Mouse (Mus musculus) left cerebral cortex, adult 9 months (tissue): Measurements from ENCODE around the gene Zc3h12d.
A peak's percentile ranks its signal among the peaks of the same experiment; 100 is the strongest.

Experiments used
- DNase-seq, 2 experiments: peaks; one replicate each; pipeline ENCODE4 v3.0.0; 2022; ENCODE audit warnings: low spot score in 2 of 2

Zc3h12d gene

DNA sequence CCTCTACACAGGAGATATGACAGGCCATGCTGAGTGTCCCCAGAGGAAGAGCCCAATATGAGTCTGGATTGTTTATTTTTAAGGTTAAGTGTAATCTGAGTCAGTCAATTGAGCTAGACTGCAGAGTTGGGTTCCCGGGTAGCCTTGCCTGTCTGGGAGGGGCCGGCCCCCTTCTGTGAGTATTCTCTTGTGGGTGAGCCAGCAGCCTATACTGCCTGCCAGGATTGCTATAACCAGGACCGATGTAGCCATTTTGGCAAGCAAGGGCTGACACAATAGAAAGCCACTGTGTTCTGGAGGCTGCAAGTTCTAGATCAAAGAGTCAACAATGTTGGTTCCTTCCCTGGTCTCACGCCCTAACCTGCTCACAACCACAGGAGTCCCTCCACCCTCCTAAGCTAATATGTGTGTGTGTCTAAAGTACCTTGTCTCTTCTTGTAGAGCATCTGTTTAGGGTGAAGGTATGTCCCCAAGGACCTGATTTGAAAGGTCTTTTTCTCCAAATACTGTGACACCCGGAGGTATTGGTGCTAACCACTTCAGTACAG is 6.7 kb downstream of the Zc3h12d start:
- no peak for DNase-seq

DNA sequence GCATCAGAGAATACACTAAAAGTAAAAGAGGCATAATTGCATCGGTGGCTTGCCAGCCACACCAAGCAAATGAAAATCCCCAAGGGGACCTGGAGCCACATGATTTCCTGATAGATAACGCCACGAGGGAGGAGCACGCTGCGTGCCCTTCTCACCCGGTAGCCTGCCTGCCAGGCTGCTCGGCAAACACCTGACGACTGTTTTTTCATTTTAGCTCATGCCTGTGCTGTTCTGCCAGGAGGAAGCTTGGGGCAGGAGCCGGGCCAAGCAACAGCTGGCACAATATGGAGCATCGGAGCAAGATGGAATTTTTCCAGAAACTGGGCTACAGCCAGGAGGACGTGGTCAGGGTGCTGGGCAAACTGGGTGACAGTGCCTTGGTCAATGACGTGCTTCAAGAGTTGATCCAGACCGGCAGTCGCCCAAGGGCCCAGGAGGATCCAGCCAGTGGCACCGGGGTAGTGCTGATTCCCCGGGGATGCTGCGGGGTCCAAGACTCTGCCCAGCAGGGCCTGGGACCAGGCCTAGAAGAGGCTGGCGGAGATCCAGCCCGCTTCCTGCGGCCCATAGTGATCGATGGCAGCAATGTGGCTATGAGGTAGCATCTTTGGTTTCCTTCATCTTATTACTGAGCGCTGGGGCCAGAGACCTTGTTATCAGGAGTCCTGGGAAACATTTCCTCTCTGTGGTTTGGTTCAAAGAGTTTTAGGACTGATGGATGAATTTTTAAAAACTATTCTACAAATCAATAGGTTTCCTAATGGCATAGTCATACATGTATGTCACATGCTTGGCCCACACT is 7.5 kb downstream of the Zc3h12d start:
- DNase-seq, result no peak

DNA sequence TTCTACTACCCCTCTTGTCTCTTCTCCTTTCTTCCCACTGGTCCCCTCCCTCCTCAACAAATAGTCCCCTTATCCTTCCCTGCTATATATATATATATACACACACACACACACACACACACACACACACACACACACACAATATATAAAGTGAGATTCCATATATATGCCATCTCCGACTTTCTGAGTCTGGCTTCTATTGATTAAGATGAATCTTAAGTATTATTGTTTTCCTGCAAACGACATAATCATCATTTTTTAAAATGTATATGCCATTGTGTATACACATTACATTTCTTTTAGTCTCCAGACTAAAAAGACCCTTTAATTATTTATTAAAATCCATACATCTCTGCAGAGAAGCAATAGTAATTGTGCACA is 8.1 kb downstream of the Zc3h12d start:
- DNase-seq, result no peak

- DNase-seq, result no peak
Observed at GRCm38 (mm10) chr10:7840785-7841184, 8.5 kb downstream of the Zc3h12d start.

GRCm38 (mm10) chr10:7841571-7842080 is 9.4 kb downstream of the Zc3h12d start:
- peak; percentile 3 to 32 for DNase-seq

- DNase-seq, result no peak
Observed at GRCm38 (mm10) chr10:7843181-7843580, 10.9 kb downstream of the Zc3h12d start.

GRCm38 (mm10) chr10:7844161-7844560 is 11.9 kb downstream of the Zc3h12d start:
- no peak for DNase-seq

DNA sequence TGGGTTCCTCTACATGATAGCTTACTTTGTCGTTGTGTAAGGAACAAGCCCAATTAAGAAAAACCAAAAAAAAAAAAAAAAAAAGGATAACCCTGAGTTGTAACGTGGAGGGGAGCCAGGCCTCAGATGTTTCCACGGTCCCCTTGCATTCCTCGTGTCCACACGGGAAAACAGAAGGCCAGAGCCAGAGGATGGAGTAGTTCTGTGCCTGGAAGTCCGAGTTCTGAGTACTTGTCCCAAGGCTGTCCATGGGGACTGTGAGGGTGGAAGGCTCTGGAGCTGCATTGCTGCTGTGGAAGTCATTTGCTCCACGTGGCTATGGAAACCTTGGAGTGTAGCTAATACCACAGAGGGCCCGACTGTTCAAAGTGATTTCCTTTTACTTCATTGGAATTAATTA is 12.9 kb downstream of the Zc3h12d start:
- DNase-seq, result no peak

- no peak for DNase-seq
Observed at GRCm38 (mm10) chr10:7845991-7846390, 13.7 kb downstream of the Zc3h12d start.

- DNase-seq, result no peak
Observed at GRCm38 (mm10) chr10:7847166-7847605, 14.9 kb downstream of the Zc3h12d start.

GRCm38 (mm10) chr10:7851891-7852290 is 19.6 kb downstream of the Zc3h12d start:
- DNase-seq, result no peak

GRCm38 (mm10) chr10:7860494-7860893 is 28.2 kb downstream of the Zc3h12d start:
- no peak for DNase-seq

- no peak for DNase-seq
Observed at GRCm38 (mm10) chr10:7861259-7861936, 29.1 kb downstream of the Zc3h12d start.

- DNase-seq, result no peak
Observed at GRCm38 (mm10) chr10:7861937-7862657, 29.8 kb downstream of the Zc3h12d start.

GRCm38 (mm10) chr10:7863411-7863810 is 31.1 kb downstream of the Zc3h12d start:
- no peak for DNase-seq

- no peak for DNase-seq
Observed at GRCm38 (mm10) chr10:7864184-7864583, 31.9 kb downstream of the Zc3h12d start.

- no peak for DNase-seq
Observed at GRCm38 (mm10) chr10:7864806-7865205, 32.5 kb downstream of the Zc3h12d start.

DNA sequence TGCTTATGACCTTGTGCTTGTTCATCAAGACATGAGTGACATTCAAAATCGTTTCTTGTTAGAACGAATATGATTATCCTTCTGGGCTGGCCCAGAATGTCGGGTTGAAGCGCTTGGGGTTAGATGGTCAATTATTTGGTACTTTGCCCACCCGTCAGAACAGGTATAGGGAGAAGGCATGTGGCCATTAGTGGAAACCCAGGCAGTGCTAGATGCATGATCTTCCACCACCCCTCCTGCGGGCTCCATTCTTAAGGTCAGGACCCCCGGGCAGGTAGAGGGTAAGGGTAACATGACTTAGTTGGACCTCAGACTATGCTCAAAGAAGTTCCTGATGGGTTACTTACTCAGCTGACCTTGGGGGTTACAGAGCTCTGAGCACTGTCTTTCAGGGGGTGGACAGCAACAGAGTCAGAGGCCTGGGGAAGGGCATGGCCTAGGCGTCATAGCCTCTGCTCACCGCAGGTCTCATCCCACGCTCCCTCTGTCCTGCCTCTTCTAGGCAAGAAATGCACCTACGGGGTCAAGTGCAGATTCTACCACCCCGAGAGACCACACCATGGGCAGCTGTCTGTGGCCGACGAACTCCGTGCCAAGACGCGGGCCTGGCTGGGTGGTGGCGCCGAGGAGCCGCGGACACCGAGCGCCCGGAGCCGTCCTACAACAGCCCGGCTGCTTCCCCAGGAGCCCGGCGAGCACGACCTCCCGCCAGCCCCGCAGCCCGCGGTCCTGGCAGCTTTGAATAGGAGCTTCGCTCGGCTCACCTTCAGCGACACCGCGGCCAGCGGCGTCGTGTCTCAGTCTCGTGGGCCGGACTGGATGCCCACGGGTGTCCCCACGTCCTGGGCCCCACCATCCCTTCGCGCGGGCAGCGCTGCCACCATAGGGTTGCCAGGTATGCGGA is 34.7 kb downstream of the Zc3h12d start:
- no peak for DNase-seq

DNA sequence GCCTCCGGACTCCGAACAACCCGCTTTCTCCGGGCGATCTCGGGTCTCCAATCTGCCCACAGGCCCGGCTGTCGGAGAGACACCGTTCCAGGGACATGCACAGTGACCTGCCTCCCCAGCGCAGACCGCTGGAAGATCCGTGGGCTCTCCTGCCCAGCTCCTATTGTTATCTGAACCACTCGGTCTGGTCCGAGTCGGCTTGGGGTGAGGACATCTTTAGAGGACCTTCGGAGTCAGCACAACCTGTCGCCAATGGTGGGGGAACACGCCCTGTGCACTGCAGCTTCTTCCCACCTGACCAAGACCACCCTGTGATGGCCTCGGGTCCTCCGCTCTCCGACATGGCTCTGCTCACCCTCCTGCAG is 35.4 kb downstream of the Zc3h12d start:
- DNase-seq, result no peak

GRCm38 (mm10) chr10:7869746-7870145 is 37.5 kb downstream of the Zc3h12d start:
- DNase-seq, result no peak
